Mouse (Mus musculus): ENCODE results near the gene Shpk.

GRCm38 (mm10) chr11:73222846-73223245, 23.6 kb downstream of the Shpk start:
- TF ChIP-seq CTCF (IDR thresholded peaks at IDR 0.05; ENCODE audit: low read depth) = no peak
- no peak for TF ChIP-seq EP300 (IDR thresholded peaks at IDR 0.05; ENCODE audit: low read depth)

All from liver, embryonic 14.5 days (tissue).